Mouse (Mus musculus): ENCODE measurements around the gene Cks2.

Gene Cks2

GRCm38 (mm10) chr13:51681634-51682033, 36.6 kb downstream of the Cks2 start:
- no peak for DNase-seq

- DNase-seq, result no peak
Observed at GRCm38 (mm10) chr13:51685290-51685966, 40.4 kb downstream of the Cks2 start.

GRCm38 (mm10) chr13:51686966-51687365, 41.9 kb downstream of the Cks2 start:
- no peak for DNase-seq

GRCm38 (mm10) chr13:51688688-51689087, 43.7 kb downstream of the Cks2 start:
- DNase-seq, result no peak

GRCm38 (mm10) chr13:51696481-51696880, 51.4 kb downstream of the Cks2 start:
- DNase-seq, result no peak

- no peak for DNase-seq
Observed at GRCm38 (mm10) chr13:51697455-51697854, 52.4 kb downstream of the Cks2 start.

GRCm38 (mm10) chr13:51697897-51698296, 52.9 kb downstream of the Cks2 start:
- DNase-seq, result no peak

GRCm38 (mm10) chr13:51698318-51698717, 53.3 kb downstream of the Cks2 start:
- DNase-seq, result no peak

All from lung, postnatal 14 days (tissue).